Mouse (Mus musculus) E14TG2a.4 (cell line): Measurements from ENCODE around the gene Eral1.

ENCODE experiments used
- CTCF ChIP-seq: conservative IDR thresholded peaks from 2 replicates; pipeline ENCODE4 v1.5.1; 2014; ENCODE audit warnings: low read length
- NANOG ChIP-seq: IDR thresholded peaks from 2 replicates; pipeline ENCODE4 v1.6.1; 2014; ENCODE audit warnings: borderline replicate concordance, low read length, mixed read lengths
- POU5F1 ChIP-seq: IDR thresholded peaks from 2 replicates; pipeline ENCODE4 v1.6.1; 2014; ENCODE audit warnings: low read length, borderline replicate concordance

DNA sequence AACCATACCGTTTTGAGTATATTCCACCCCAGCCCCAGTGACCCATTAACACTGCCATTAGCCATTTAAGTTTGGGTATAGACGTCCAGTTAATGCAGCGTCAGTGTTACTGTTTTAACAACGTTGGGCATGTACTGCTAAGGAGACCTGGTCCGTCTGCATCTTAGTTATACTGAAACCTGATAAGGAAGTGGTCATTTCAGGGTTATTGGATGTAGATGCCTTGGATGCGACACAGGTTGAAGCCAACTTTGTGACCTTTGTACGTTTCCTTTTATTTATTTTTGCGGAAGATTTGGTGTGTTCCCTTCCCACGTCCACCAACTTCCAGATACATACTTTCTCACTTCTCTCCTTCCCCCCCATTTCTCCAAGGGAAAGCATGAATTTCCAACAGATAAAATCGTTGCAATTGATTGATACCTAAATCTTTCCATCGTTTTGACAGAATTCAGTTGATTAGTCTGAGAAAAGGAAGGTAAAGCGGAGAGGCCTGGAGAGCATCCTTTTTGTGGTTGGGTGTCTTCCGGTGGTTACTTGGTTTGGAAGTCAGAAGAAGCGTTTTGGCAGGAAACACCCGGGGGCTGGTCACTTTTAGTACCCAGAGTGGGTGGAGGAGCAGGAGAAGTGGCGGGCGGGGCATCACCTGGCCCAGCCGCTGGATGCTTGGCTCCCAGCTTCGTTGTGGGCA lies 34.6 kb upstream of the Eral1 start:
- no peak for TF ChIP-seq CTCF
- no peak for TF ChIP-seq POU5F1
- TF ChIP-seq NANOG: no peak
